Mouse (Mus musculus): ENCODE data around the gene Sf3b1.

GRCm38 (mm10) chr1:55074757-55075156 lies 47.5 kb upstream of the Sf3b1 start:
- TF ChIP-seq CTCF (IDR thresholded peaks at IDR 0.05; ENCODE audit: low read depth): no peak
- no peak for TF ChIP-seq EP300 (IDR thresholded peaks at IDR 0.05; ENCODE audit: low read depth)
